Mouse (Mus musculus) adrenal gland, adult 8-10 months (tissue): Measurements from ENCODE around the gene Midn. TPM values are rescaled to one million over a fixed set of nuclear protein-coding genes. Genes with fewer than 3 reads are reported as not detected.

ENCODE experiments used
- DNase-seq: peaks from one replicate; pipeline ENCODE4 v3.0.0; 2022
- total RNA-seq, 4 experiments: library from RNA; stranded (reverse); gene quantifications; 2 replicates each; pipeline ENCODE4 v1.2.4; 2022

The Midn gene
- 100 to 1,000 TPM in 1 of 4 experiments, 10 to 100 TPM in 3; 56.4 to 145 (median 90.1) TPM for total RNA-seq

GRCm38 (mm10) chr10:80147719-80148601 is at the start of gene Midn:
TSS of gene Midn (plus strand) at chr10:80148272.
- peak; percentile 86 for DNase-seq

GRCm38 (mm10) chr10:80098630-80099029 is 49.4 kb upstream of the Midn start:
- DNase-seq, result no peak

GRCm38 (mm10) chr10:80100982-80101381 is 47.1 kb upstream of the Midn start:
- peak; percentile 61 for DNase-seq

DNA sequence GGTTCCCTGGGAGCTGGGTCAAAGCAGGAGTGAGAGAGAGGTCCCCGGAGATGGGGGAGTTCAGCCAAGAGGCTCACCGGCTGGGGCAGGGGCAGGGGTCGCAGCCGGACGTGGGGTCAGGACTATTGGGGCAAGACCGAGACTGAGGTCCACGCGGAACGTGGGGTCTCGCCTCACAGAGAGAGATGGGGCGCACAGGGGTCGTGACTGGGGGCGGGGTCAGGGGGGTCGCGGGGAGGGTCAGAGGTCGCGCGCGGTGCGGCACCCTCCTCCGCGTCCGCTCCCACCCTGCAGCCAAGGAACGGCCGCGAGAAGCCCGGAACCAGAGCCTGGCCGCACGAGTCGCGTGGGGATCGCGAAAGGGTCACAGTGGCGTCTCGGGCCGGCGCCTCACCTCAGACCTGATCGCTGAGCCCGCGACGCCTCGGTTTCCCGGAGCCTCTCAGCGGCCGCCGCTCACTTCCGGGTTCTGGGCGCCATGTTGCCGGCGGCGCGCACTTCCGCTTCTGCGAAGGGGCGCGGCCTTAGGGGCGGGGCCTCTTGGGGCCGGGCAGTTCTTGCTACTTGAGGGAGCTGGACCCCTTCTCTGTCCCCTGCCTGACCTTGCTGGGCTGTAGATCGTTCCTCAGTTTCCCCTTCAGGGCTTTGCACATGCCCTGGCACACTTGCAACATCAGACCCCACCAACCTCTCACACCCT is 45.7 kb upstream of the Midn start:
- DNase-seq, result peak; percentile 78

DNA sequence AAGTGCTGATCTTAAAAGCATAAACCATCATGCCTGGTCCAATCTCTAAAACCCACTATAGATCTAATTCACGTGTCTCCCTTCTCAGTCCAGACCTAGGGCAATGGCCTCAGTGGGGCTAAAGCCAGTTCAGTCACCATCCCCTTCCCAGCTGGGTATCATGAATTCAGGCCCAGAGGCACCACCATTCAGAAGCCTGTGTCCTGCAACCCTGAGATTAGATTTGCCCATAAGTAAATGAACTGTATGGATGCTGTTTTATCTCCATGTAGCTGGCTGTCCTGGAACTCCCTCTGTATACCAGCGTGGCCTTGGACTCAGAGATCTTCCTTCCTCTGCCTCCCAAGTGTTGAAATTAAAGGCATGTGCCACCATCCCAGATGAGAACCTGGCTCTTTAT is 45.0 kb upstream of the Midn start:
- no peak for DNase-seq

DNA sequence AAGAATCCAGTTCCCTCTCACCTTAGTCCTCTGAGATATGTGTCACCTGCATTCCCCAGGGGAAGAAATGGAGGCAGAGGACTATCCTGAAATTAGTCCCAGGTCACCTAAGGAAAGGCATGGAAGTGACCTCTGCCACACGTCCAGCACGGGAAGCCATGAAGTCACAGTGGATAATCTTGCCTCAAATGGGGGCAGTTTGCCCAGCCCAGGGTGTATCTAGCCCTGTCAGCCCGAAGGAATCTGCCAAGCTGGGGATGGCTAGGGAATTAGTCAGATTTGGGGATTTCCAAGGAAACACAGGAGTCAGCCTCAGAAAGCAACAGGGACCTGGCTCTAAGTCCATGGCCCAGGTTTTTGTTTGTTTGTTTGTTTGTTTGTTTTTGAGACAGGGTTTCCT is 43.9 kb upstream of the Midn start:
- DNase-seq, result no peak

DNA sequence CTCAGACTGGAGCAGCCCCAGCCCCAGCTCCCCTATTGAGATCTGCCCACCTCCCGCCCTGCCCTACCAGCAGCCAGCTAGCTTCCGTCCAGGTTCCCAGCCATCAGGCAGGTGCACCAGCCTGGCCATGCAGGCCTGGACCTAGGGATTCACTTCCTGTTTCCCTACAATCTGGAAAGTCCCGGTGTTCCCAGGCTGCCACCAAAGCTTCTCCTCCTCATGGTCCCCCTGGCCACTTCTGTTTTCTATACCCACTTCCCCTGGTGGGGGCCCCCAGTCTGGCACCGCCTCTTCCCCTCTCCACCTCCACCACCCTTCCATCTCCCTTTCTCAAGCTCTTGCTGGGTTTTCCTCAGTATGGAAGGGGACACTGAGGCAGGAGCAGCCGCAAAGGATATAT is 42.6 kb upstream of the Midn start, which contains the start of gene Sbno2:
Gene Sbno2 (minus strand): TSS at position 112 of the 400 bp plus-strand sequence.
- DNase-seq, result no peak

- DNase-seq, result no peak
These were observed 42.1 kb upstream of the Midn start for GRCm38 (mm10) chr10:80105926-80106325.

GRCm38 (mm10) chr10:80107678-80108077 is 40.4 kb upstream of the Midn start:
- DNase-seq, result peak; percentile 61

GRCm38 (mm10) chr10:80114341-80115284 is 33.5 kb upstream of the Midn start:
- DNase-seq, result peak; percentile 90

DNA sequence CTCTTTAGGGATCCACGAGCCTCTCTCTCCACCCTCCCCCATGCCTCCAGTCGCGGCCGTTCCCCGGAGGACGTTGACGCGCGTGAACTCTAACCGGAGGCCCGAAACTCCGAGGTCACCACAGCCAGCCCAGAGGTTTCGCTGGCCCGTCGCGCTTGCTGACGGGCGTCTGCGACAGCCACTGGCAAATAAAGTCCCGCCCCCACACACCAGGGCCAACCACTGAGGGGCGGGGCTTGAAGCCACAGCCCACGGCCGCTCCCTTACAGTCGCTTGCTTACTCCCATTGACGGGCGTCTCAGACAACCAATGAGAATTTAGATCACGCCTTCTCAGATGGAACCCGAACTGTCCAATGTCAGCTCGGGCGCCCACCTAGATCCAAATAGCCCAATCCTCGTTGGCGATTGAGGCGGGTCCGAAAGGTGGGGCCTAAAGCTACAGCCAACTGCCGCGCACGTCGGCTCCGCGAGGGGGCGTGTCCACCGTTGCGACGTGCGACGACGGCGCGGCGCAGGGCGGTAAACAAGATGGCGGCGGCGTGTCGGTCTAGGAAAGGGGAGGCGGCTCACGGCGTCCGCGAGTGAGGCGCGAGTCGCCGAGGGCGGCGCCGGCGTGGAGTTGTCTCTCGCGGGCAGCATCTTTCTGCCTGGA is 32.7 kb upstream of the Midn start, which contains the start of gene Stk11:
Gene Stk11 (plus strand): TSS at position 514 of the 654 bp plus-strand sequence.
- DNase-seq, result peak; percentile 99

- no peak for DNase-seq
These were observed 32.1 kb upstream of the Midn start for GRCm38 (mm10) chr10:80115944-80116335.

GRCm38 (mm10) chr10:80116563-80116926 is 31.5 kb upstream of the Midn start:
- DNase-seq, result no peak

- no peak for DNase-seq
These were observed 31.0 kb upstream of the Midn start for GRCm38 (mm10) chr10:80116927-80117691.

DNA sequence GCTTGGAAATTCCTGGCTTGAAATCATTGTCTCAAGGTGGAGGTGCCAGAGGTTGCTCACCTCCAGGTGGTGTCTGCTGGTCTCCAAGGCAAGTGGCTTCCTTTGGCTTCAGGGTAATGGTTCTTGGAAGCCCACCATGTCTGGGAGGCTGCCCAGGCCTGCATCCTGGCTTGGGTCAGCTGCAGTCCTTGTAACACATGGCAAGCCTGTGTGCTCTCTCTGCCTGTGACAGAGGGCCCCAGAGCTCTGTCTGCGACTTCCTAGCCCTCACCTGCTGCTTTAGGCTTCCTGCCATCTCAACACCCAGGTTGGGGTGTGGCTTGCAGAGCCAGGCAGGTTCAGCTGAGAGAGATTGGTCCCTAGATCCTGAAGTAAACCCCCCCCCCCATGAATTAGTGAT is 30.3 kb upstream of the Midn start:
- DNase-seq, result no peak

DNA sequence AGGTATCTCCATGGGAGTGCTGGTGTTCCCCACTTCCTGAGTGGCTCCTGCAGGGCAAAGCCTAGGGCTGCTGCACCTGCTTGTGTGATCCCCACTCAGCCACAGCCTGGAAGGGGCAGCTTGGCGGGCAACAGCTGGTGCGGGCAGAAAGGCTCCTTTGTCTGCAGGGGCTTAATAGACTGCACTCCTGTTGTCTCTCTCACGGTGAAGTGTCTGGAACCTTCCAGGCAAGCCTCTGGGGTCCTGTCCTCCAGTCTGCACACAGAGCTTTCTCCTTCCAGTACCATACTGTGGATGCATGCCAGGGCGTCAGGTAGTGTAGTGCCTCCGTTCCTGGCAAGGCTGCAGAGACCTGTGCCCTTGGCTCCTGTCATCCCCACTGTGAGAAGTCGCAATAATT is 29.5 kb upstream of the Midn start:
- DNase-seq, result no peak

DNA sequence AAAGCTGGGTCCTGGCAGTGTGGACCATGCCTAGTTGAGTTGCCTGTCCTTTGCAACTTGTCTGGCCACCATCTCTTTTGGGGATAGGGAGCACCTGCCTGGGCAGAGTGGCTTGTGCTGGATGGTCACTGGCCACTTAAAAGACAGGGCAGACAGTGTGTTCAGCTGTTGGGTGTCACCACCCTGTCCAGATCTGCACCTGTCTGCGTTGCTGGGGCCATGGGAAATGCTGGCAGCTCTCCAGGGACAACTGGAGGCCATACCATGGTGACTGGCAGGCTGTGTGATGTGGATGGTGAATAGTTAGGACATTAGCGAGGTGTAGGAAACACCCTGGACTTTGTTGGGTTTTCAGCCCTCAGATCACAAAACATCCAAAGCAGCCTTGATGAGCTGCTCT is 27.9 kb upstream of the Midn start:
- no peak for DNase-seq

DNA sequence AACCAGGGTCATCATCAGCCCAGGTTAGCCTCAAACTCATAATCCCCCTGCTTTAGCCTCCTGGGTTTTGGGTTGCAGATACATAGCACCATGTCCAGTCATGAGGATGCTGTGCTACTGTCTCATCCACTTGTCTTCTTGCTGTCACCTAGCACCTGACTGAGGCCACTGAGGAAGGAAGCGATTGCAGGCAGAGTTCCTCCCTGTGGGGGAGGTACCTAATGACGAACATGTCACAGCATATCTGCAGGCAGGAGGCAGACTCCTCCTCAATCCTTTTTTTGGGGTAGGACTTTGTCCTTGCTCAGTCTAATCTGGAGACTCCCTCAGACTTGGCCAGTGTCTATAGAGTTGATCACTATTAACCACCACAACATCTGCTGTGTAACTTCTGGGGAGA is 26.4 kb upstream of the Midn start:
- no peak for DNase-seq

- no peak for DNase-seq
These were observed 24.0 kb upstream of the Midn start for GRCm38 (mm10) chr10:80123932-80124562.

DNA sequence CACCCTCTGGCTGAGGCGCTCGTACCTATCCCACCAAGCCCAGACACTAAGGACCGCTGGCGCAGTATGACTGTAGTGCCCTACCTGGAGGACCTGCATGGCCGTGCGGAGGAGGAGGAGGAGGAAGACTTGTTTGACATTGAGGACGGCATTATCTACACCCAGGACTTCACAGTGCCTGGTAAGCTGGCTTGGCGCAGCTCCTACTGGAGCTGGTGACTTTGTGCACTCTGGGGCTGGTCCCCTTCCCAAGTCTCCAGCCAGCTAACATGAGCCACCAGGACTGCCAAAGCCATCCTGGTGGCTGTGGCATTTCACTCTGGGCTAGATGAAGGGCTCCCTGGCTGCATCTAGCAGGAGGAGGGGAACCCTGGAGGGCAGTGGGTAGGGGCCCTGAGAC is 20.2 kb upstream of the Midn start:
- no peak for DNase-seq

DNA sequence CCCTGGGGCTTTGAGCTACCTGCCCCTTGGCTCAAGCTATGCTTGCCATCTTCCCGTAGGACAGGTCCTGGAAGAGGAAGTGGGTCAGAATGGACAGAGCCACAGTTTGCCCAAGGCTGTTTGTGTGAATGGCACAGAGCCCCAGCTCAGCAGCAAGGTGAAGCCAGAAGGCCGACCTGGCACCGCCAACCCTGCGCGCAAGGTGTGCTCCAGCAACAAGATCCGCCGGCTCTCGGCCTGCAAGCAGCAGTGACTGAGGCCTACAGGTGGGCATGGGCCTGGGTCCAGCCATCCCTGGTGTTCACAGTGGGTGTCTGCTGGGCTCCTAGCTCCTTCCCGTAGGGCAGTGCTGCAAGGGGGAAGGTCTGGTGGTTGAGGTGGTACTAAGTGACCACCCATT is 18.2 kb upstream of the Midn start:
- no peak for DNase-seq
